Mouse (Mus musculus): ENCODE measurements around the gene Rbks. TPM values are rescaled to one million over a fixed set of nuclear protein-coding genes. Genes with fewer than 3 reads are reported as not detected.

Gene Rbks
- polyA plus RNA-seq, 1 experiment, result 2.0 TPM

DNA sequence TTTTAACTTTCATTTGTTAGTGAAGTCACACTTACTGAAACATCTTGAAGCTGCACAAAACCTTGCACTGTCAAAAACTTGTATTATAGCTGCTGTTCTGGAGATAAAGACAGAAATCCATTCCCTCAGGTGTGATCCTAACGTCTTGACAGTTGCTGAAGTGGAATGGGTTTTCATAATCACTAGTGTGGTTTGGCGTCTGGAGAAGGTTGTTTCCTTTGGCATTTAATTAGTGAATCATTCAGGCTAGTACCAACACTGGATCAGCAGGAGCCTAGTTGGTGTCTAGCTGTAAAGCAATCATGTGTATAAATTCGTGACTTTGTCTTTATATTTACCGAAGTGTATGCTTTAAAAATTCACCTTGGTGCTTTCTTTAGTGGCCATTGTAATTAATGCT is 1.5 kb upstream of the Rbks start:
- no peaks in the 10 kb centered on the region for H3K79me2 ChIP-seq (ENCODE audit: control insufficient read depth, insufficient read depth)
- H3K27me3 ChIP-seq (ENCODE audit: control insufficient read depth, insufficient read depth, insufficient read length), result no peaks in the 10 kb centered on the region
- H3K36me3 ChIP-seq (ENCODE audit: control insufficient read depth, insufficient read depth), result peaks cover 14% of the 10 kb centered on the region
- peak overlapping the region; percentile 87 for H3K4me3 ChIP-seq
- no peak overlapping the region for H3ac ChIP-seq (ENCODE audit: control insufficient read depth, insufficient read length)
- TF ChIP-seq CEBPB (IDR thresholded peaks at IDR 0.05; ENCODE audit: insufficient read depth, poor library complexity, severe bottlenecking), result no peak
- no peak for TF ChIP-seq SRF (IDR thresholded peaks at IDR 0.05; ENCODE audit: control insufficient read depth, insufficient read length, low read depth)
- no peak for TF ChIP-seq POLR2AphosphoS2 (IDR thresholded peaks at IDR 0.05; ENCODE audit: insufficient read length, low read depth)
- TF ChIP-seq MYOD1 (IDR thresholded peaks at IDR 0.05; ENCODE audit: control insufficient read depth in 1 of 3, insufficient read length in 2 of 3, low read depth in 2 of 3), result no peak
- no peak for TF ChIP-seq MAX (IDR thresholded peaks at IDR 0.05; ENCODE audit: low read depth)
- no peak for TF ChIP-seq POLR2A (IDR thresholded peaks at IDR 0.05; ENCODE audit: insufficient read length, low read depth)
- no peak for TF ChIP-seq TCF12 (IDR thresholded peaks at IDR 0.05; ENCODE audit: insufficient read depth, poor library complexity, severe bottlenecking)
- no peak for TF ChIP-seq MYOG (IDR thresholded peaks at IDR 0.05; ENCODE audit: control insufficient read depth in 1 of 3, insufficient read depth in 1 of 3, insufficient read length in 2 of 3, low read depth in 2 of 3)
- no peak for TF ChIP-seq E2F4 (IDR thresholded peaks at IDR 0.05; ENCODE audit: insufficient read depth)
- no peak for TF ChIP-seq TCF3 (IDR thresholded peaks at IDR 0.05; ENCODE audit: insufficient read length, low read depth)
- TF ChIP-seq USF1 (IDR thresholded peaks at IDR 0.05; ENCODE audit: low read depth), result no peak
- no peak for TF ChIP-seq REST (IDR thresholded peaks at IDR 0.05; ENCODE audit: insufficient read depth, insufficient read length)
- H3K4me2 ChIP-seq (ENCODE audit: low read depth), result peak overlapping the region; percentile 73

DNA sequence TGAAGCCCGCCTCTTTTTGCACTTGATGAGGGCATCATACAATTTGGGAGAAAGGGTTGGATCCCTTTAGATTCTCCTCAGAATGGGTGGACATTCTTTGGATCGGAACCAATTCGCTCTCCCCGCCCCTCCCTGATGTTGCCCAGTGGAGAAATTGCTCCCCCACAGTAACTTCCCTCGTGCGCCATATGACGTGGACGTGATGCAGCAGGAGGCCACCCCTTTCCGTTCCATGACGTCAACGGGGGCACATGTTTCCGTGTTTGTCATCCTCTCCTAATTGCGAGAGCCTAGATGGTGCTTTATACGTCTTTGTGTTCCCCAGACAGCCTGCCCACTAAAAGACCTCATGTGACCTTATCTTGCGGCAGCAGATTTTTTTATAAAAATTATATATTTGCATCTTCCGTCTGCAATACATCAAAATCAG is 885 bp upstream of the Rbks start:
- no peaks in the 10 kb centered on the region for H3K27me3 ChIP-seq (ENCODE audit: control insufficient read depth, insufficient read depth, insufficient read length)
- H3K36me3 ChIP-seq (ENCODE audit: control insufficient read depth, insufficient read depth), result peaks cover 9% of the 10 kb centered on the region

GRCm38 (mm10) chr5:31697644-31698296 is 343 bp upstream of the Rbks start, which contains the start of gene Babam2:
Gene Babam2 (plus strand): TSS chr5:31697684.
- Histone ChIP-seq H3K27me3 (ENCODE audit: control insufficient read depth, insufficient read depth, insufficient read length) (no peaks in the 10 kb centered on the region), H3ac (ENCODE audit: control insufficient read depth, insufficient read length) (peak within 1 kb of the TSS; percentile 64), H3K4me2 (ENCODE audit: low read depth) (peak within 1 kb of the TSS; percentile 77), H3K36me3 (ENCODE audit: control insufficient read depth, insufficient read depth) (peaks cover 4% of the 10 kb centered on the region), H3K4me3 (peak within 1 kb of the TSS; percentile 87), H3K79me2 (ENCODE audit: control insufficient read depth, insufficient read depth) (no peaks in the 10 kb centered on the region)
- no peak for TF ChIP-seq MYOG (IDR thresholded peaks at IDR 0.05; ENCODE audit: control insufficient read depth in 1 of 3, insufficient read depth in 1 of 3, insufficient read length in 2 of 3, low read depth in 2 of 3)
- TF ChIP-seq TCF12 (IDR thresholded peaks at IDR 0.05; ENCODE audit: insufficient read depth, poor library complexity, severe bottlenecking), result no peak
- no peak for TF ChIP-seq TCF3 (IDR thresholded peaks at IDR 0.05; ENCODE audit: insufficient read length, low read depth)
- TF ChIP-seq POLR2A (IDR thresholded peaks at IDR 0.05; ENCODE audit: insufficient read length, low read depth), result peak; percentile 79
- TF ChIP-seq CEBPB (IDR thresholded peaks at IDR 0.05; ENCODE audit: insufficient read depth, poor library complexity, severe bottlenecking), result no peak
- peak; percentile 5 for TF ChIP-seq E2F4 (IDR thresholded peaks at IDR 0.05; ENCODE audit: insufficient read depth)
- TF ChIP-seq MAX (IDR thresholded peaks at IDR 0.05; ENCODE audit: low read depth), result no peak
- TF ChIP-seq MYOD1 (IDR thresholded peaks at IDR 0.05; ENCODE audit: control insufficient read depth in 1 of 3, insufficient read length in 2 of 3, low read depth in 2 of 3), result peak in 1 of 3 experiments; percentile 7
- TF ChIP-seq SRF (IDR thresholded peaks at IDR 0.05; ENCODE audit: control insufficient read depth, insufficient read length, low read depth), result no peak
- no peak for TF ChIP-seq USF1 (IDR thresholded peaks at IDR 0.05; ENCODE audit: low read depth)
- peak; percentile 73 for TF ChIP-seq POLR2AphosphoS2 (IDR thresholded peaks at IDR 0.05; ENCODE audit: insufficient read length, low read depth)
- TF ChIP-seq REST (IDR thresholded peaks at IDR 0.05; ENCODE audit: insufficient read depth, insufficient read length), result no peak

More for the DNA sequence above, 885 bp upstream of the Rbks start:
- H3K4me2 ChIP-seq (ENCODE audit: low read depth), result peak overlapping the region; percentile 73
- no peaks in the 10 kb centered on the region for H3K79me2 ChIP-seq (ENCODE audit: control insufficient read depth, insufficient read depth)
- H3K4me3 ChIP-seq, result peak overlapping the region; percentile 87
- H3ac ChIP-seq (ENCODE audit: control insufficient read depth, insufficient read length), result peak overlapping the region; percentile 64
- no peak for TF ChIP-seq TCF3 (IDR thresholded peaks at IDR 0.05; ENCODE audit: insufficient read length, low read depth)
- TF ChIP-seq USF1 (IDR thresholded peaks at IDR 0.05; ENCODE audit: low read depth), result peak; percentile 39
- TF ChIP-seq SRF (IDR thresholded peaks at IDR 0.05; ENCODE audit: control insufficient read depth, insufficient read length, low read depth), result peak; percentile 29
- peak; percentile 20 for TF ChIP-seq MAX (IDR thresholded peaks at IDR 0.05; ENCODE audit: low read depth)
- TF ChIP-seq REST (IDR thresholded peaks at IDR 0.05; ENCODE audit: insufficient read depth, insufficient read length), result no peak
- TF ChIP-seq MYOG (IDR thresholded peaks at IDR 0.05; ENCODE audit: control insufficient read depth in 1 of 3, insufficient read depth in 1 of 3, insufficient read length in 2 of 3, low read depth in 2 of 3), result peak in 1 of 3 experiments; percentile 10
- TF ChIP-seq TCF12 (IDR thresholded peaks at IDR 0.05; ENCODE audit: insufficient read depth, poor library complexity, severe bottlenecking), result no peak
- peak; percentile 70 for TF ChIP-seq POLR2AphosphoS2 (IDR thresholded peaks at IDR 0.05; ENCODE audit: insufficient read length, low read depth)
- peak in 1 of 3 experiments; percentile 2 for TF ChIP-seq MYOD1 (IDR thresholded peaks at IDR 0.05; ENCODE audit: control insufficient read depth in 1 of 3, insufficient read length in 2 of 3, low read depth in 2 of 3)
- peak; percentile 51 for TF ChIP-seq POLR2A (IDR thresholded peaks at IDR 0.05; ENCODE audit: insufficient read length, low read depth)

DNA sequence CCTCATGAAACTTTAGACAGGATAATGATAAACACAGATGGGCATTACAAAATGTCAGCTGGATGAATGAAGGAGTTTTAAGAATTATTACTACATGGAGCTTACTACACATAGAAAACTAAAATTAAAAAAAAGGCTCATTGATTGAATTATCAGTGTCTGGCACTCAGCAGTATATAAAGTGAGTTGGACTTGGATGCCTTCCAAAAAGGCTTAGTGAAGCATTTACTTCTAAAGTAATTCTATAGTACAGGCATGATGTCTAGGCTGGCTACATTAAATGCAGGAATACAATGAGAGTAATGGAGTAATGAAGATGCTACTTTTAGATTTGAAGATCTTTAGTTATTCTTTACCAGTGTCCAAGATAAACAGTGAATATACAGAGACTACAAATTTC is 4.2 kb downstream of the Rbks start:
- no peak overlapping the region for H3ac ChIP-seq (ENCODE audit: control insufficient read depth, insufficient read length)
- H3K4me2 ChIP-seq (ENCODE audit: low read depth), result peak overlapping the region; percentile 10
- TF ChIP-seq MAX (IDR thresholded peaks at IDR 0.05; ENCODE audit: low read depth), result no peak
- TF ChIP-seq E2F4 (IDR thresholded peaks at IDR 0.05; ENCODE audit: insufficient read depth), result no peak
- TF ChIP-seq REST (IDR thresholded peaks at IDR 0.05; ENCODE audit: insufficient read depth, insufficient read length), result no peak
- no peak for TF ChIP-seq USF1 (IDR thresholded peaks at IDR 0.05; ENCODE audit: low read depth)
- TF ChIP-seq TCF12 (IDR thresholded peaks at IDR 0.05; ENCODE audit: insufficient read depth, poor library complexity, severe bottlenecking), result no peak
- TF ChIP-seq MYOD1 (IDR thresholded peaks at IDR 0.05; ENCODE audit: control insufficient read depth in 1 of 3, insufficient read length in 2 of 3, low read depth in 2 of 3), result no peak
- TF ChIP-seq CEBPB (IDR thresholded peaks at IDR 0.05; ENCODE audit: insufficient read depth, poor library complexity, severe bottlenecking), result no peak
- no peak overlapping the region for H3K4me3 ChIP-seq
- no peaks in the 10 kb centered on the region for H3K36me3 ChIP-seq (ENCODE audit: control insufficient read depth, insufficient read depth)
- no peaks in the 10 kb centered on the region for H3K27me3 ChIP-seq (ENCODE audit: control insufficient read depth, insufficient read depth, insufficient read length)
- H3K79me2 ChIP-seq (ENCODE audit: control insufficient read depth, insufficient read depth), result no peaks in the 10 kb centered on the region

All from myocyte (in vitro differentiated cells).